Mouse (Mus musculus): ENCODE data around the gene Itih4.

Itih4 gene

GRCm38 (mm10) chr14:30879794-30880193, 6.5 kb upstream of the Itih4 start:
- peak in 1 of 2 experiments; percentile 20 for DNase-seq

GRCm38 (mm10) chr14:30880251-30880650, 6.0 kb upstream of the Itih4 start:
- DNase-seq, result peak in 1 of 2 experiments; percentile 18

GRCm38 (mm10) chr14:30880811-30881717, 5.2 kb upstream of the Itih4 start:
- peak; percentile 67 to 80 for DNase-seq

GRCm38 (mm10) chr14:30881718-30882108, 4.6 kb upstream of the Itih4 start:
- no peak for DNase-seq

GRCm38 (mm10) chr14:30885298-30885697, 978 bp upstream of the Itih4 start:
- no peak for DNase-seq

GRCm38 (mm10) chr14:30888271-30888732, 2.0 kb downstream of the Itih4 start:
- peak; percentile 84 to 87 for DNase-seq

- no peak for DNase-seq
Observed at GRCm38 (mm10) chr14:30899972-30900371, 13.7 kb downstream of the Itih4 start.

GRCm38 (mm10) chr14:30902628-30903027, 16.4 kb downstream of the Itih4 start:
- DNase-seq, result no peak

GRCm38 (mm10) chr14:30903036-30903435, 16.8 kb downstream of the Itih4 start:
- DNase-seq, result no peak

GRCm38 (mm10) chr14:30904307-30904706, 18.0 kb downstream of the Itih4 start:
- peak in 1 of 2 experiments; percentile 55 for DNase-seq

- DNase-seq, result peak in 1 of 2 experiments; percentile 67
Observed at GRCm38 (mm10) chr14:30906001-30906400, 19.7 kb downstream of the Itih4 start.

GRCm38 (mm10) chr14:30907814-30908265, 21.6 kb downstream of the Itih4 start:
- DNase-seq, result peak; percentile 73 to 79

GRCm38 (mm10) chr14:30911141-30911540, 24.9 kb downstream of the Itih4 start:
- DNase-seq, result no peak

- DNase-seq, result no peak
Observed at GRCm38 (mm10) chr14:30912641-30913040, 26.4 kb downstream of the Itih4 start.

GRCm38 (mm10) chr14:30913404-30913803, 27.1 kb downstream of the Itih4 start:
- DNase-seq, result peak in 1 of 2 experiments; percentile 50

- DNase-seq, result no peak
Observed at GRCm38 (mm10) chr14:30916516-30916915, 30.2 kb downstream of the Itih4 start.

GRCm38 (mm10) chr14:30922053-30922670, 35.9 kb downstream of the Itih4 start:
- DNase-seq, result no peak

- peak in 1 of 2 experiments; percentile 31 for DNase-seq
Observed at GRCm38 (mm10) chr14:30923375-30924105, 37.3 kb downstream of the Itih4 start, which contains the start of gene Itih3. Itih3 (minus strand) TSS chr14:30923760.

- DNase-seq, result no peak
Observed at GRCm38 (mm10) chr14:30925492-30925891, 39.2 kb downstream of the Itih4 start.

GRCm38 (mm10) chr14:30930386-30930785, 44.1 kb downstream of the Itih4 start:
- DNase-seq, result no peak

- DNase-seq, result no peak
Observed at GRCm38 (mm10) chr14:30933351-30933750, 47.1 kb downstream of the Itih4 start.

GRCm38 (mm10) chr14:30942254-30942653, 56.0 kb downstream of the Itih4 start:
- peak in 1 of 2 experiments; percentile 25 for DNase-seq

- no peak for DNase-seq
Observed at GRCm38 (mm10) chr14:30943038-30943437, 56.8 kb downstream of the Itih4 start, which contains the start of gene Itih1. Itih1 (minus strand) TSS chr14:30943289.

Measured in lung, postnatal 4 days (tissue).